Mouse (Mus musculus): ENCODE measurements around the gene Gucy1b2. TPM values are rescaled to one million over a fixed set of nuclear protein-coding genes. Genes with fewer than 3 reads are reported as not detected.

Gene Gucy1b2
- 0.14 and 0.18 TPM in 2 replicates for polyA plus RNA-seq (2014; fragmentation: Nextera tagmentation; extraction: Ambion mirVana)

DNA sequence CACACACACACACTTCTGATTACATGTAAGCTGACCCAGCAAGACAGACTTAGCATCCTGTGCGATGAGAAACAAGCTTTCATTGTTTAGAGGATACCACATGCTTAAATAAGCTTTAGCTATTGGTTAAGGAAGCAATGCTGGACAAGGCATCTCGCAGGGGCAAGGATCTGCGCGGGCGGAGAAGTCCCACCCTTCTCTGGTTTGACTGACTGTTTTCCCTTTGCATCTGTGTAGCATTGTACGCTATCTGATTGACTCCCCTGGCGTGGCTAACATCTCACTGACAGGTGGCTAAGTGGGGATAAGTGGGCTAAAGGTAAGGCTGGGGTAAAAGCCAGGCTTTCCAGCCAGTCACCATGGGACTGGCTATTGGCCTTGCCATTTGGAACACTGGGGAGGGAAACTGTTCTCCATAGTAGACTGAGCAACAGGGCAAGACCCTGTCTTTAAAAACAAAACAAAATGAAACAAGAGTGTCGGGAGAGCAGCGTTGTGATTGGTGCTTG is at the start of gene Gucy1b2:
TSS of gene Gucy1b2 (minus strand) at position 51 of the 509 bp plus-strand sequence.
- H3K4me3 ChIP-seq (ENCODE audit: low read depth, low read length), result no peak within 1 kb of the TSS
- H3K27ac ChIP-seq (ENCODE audit: low read depth, low read length), result no peak within 1 kb of the TSS
- no peak for ATAC-seq (ENCODE audit: low FRiP score)
- H3K4me1 ChIP-seq (replicated peaks; ENCODE audit: control insufficient read depth, insufficient read depth, low read length), result no peaks in the 10 kb centered on the region
- H3K4me2 ChIP-seq (replicated peaks; ENCODE audit: low read depth, low read length), result no peak within 1 kb of the TSS
- no peak within 1 kb of the TSS for H3K9ac ChIP-seq (ENCODE audit: low read depth, low read length)
- WGBS, result 78% methylated on average over 9 of the region's 9 CpGs
- H3K9me3 ChIP-seq (ENCODE audit: control insufficient read depth, low read length), result no peaks in the 10 kb centered on the region
- H3K27me3 ChIP-seq (ENCODE audit: control insufficient read depth, insufficient read depth, low read length), result no peaks in the 10 kb centered on the region
- no peak for DNase-seq (ENCODE audit: low spot score)
- no peaks in the 10 kb centered on the region for H3K36me3 ChIP-seq (ENCODE audit: control insufficient read depth, insufficient read depth, low read length)

DNA sequence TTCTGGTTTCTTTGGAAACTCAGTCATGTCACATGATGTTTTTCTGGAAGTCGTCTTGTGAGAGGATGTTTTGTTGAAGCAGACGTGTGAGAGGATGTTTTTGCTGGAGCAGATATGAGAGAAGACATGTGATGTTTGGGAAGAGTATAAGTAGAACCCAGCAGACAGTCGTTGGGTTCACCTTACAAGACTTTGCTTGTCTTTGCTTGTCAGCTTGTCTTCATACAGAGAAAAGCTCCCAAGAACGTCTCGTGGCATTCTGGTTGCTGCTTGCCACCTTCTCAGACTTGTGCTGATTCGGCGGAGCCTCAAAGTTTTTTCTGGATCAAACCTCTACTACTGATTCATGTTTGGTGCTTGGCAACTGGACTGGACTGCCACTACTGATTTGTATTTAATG is 41.3 kb upstream of the Gucy1b2 start:
- Histone ChIP-seq H3K27me3 (ENCODE audit: control insufficient read depth, insufficient read depth, low read length) (no peaks in the 10 kb centered on the region), H3K36me3 (ENCODE audit: control insufficient read depth, insufficient read depth, low read length) (no peaks in the 10 kb centered on the region), H3K4me2 (replicated peaks; ENCODE audit: low read depth, low read length) (no peak overlapping the region), H3K9me3 (ENCODE audit: control insufficient read depth, low read length) (no peaks in the 10 kb centered on the region), H3K4me3 (ENCODE audit: low read depth, low read length) (no peak overlapping the region), H3K4me1 (replicated peaks; ENCODE audit: control insufficient read depth, insufficient read depth, low read length) (no peaks in the 10 kb centered on the region), H3K27ac (ENCODE audit: low read depth, low read length) (no peak overlapping the region), H3K9ac (ENCODE audit: low read depth, low read length) (no peak overlapping the region)
- ATAC-seq (ENCODE audit: low FRiP score) (no peak), DNase-seq (ENCODE audit: low spot score) (no peak)
- WGBS, result 83% methylated on average over 7 of the region's 7 CpGs

DNA sequence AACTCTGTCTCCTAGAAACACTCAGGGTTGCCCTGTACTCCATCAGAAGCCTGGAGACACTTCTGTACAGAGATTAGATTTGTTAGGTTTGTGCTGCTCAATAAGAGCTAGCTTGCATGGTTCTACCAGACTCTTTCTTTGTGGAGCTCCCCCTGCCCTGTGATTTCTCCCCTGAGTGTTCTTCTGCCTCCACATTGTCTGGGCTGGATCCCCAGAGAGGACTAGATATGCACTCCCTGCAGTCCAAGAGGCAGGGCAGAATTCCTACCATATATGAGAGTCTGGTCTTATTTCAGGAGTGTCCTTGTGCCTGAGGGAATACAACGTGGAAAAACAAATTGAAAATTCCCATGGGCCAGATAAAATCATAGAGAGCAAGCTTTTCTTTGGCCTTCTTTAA is 40.4 kb upstream of the Gucy1b2 start:
- DNase-seq (ENCODE audit: low spot score) (no peak), ATAC-seq (ENCODE audit: low FRiP score) (no peak)
- H3K36me3 ChIP-seq (ENCODE audit: control insufficient read depth, insufficient read depth, low read length), result no peaks in the 10 kb centered on the region
- H3K27ac ChIP-seq (ENCODE audit: low read depth, low read length), result no peak overlapping the region
- H3K9me3 ChIP-seq (ENCODE audit: control insufficient read depth, low read length), result no peaks in the 10 kb centered on the region
- no peak overlapping the region for H3K4me2 ChIP-seq (replicated peaks; ENCODE audit: low read depth, low read length)
- no peaks in the 10 kb centered on the region for H3K27me3 ChIP-seq (ENCODE audit: control insufficient read depth, insufficient read depth, low read length)
- H3K4me3 ChIP-seq (ENCODE audit: low read depth, low read length), result no peak overlapping the region
- 54% methylated on average over 1 of the region's 1 CpGs for WGBS
- H3K4me1 ChIP-seq (replicated peaks; ENCODE audit: control insufficient read depth, insufficient read depth, low read length), result no peaks in the 10 kb centered on the region
- no peak overlapping the region for H3K9ac ChIP-seq (ENCODE audit: low read depth, low read length)

DNA sequence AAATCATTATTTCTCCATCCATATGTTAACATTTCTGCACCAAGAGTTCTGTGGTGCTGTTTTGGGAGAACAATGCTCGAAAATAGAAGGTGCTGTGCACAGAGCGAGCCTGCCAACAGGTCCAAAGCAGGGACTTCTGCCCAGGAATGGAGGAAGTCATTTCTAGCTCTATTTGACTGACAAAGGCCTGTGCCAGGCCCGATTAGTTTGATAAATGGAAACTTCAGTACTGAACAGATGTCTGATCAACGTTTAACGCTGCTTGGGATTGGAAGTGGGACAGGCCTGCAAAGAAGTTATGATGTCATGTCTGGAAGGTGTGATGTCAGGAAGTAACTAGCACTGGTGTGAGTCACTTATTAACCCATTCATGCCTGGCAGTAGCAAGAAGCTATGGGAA is 37.4 kb upstream of the Gucy1b2 start:
- Histone ChIP-seq H3K27ac (ENCODE audit: low read depth, low read length) (no peak overlapping the region), H3K9me3 (ENCODE audit: control insufficient read depth, low read length) (no peaks in the 10 kb centered on the region), H3K27me3 (ENCODE audit: control insufficient read depth, insufficient read depth, low read length) (no peaks in the 10 kb centered on the region), H3K4me2 (replicated peaks; ENCODE audit: low read depth, low read length) (no peak overlapping the region), H3K4me1 (replicated peaks; ENCODE audit: control insufficient read depth, insufficient read depth, low read length) (no peaks in the 10 kb centered on the region), H3K4me3 (ENCODE audit: low read depth, low read length) (no peak overlapping the region), H3K36me3 (ENCODE audit: control insufficient read depth, insufficient read depth, low read length) (no peaks in the 10 kb centered on the region), H3K9ac (ENCODE audit: low read depth, low read length) (no peak overlapping the region)
- DNase-seq (ENCODE audit: low spot score) (no peak), ATAC-seq (ENCODE audit: low FRiP score) (no peak)
- WGBS, result 85% methylated on average over 5 of the region's 5 CpGs

DNA sequence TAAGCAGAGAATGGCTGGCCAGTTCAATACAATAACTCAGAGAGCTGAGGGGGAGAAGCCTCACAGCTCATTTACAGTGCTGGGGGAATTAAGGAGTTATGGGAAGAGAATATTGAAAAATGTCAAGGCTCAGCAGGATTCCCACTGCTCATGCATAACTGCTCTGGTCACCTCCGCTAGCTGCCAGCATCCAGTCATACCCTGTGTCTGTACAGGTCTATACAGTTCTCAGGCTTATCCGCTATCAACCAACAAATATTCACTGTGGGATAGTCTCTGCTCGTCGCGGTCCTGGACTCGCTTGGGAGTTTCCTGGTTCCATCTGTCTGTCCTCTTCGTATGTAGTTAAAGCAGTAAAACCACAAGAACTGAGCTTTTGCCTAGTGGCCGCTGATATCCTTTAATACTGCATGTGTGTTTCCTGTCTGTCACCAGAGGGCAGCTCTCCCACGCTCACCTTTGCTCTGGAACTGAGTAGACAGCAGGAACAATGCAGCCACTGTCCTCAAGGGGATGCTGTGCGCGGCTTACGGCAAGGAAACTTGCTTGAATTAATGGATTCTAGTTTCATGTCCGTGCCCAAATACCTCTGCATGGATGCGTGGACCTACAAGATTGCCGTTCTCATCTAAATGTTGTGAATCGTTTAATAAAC is 36.2 kb upstream of the Gucy1b2 start:
- no peak overlapping the region for H3K27ac ChIP-seq (ENCODE audit: low read depth, low read length)
- H3K4me1 ChIP-seq (replicated peaks; ENCODE audit: control insufficient read depth, insufficient read depth, low read length), result no peaks in the 10 kb centered on the region
- H3K36me3 ChIP-seq (ENCODE audit: control insufficient read depth, insufficient read depth, low read length), result no peaks in the 10 kb centered on the region
- DNase-seq (ENCODE audit: low spot score), result peak; percentile 81
- 43% methylated on average over 16 of the region's 16 CpGs for WGBS
- no peak overlapping the region for H3K4me3 ChIP-seq (ENCODE audit: low read depth, low read length)
- no peak overlapping the region for H3K4me2 ChIP-seq (replicated peaks; ENCODE audit: low read depth, low read length)
- H3K27me3 ChIP-seq (ENCODE audit: control insufficient read depth, insufficient read depth, low read length), result no peaks in the 10 kb centered on the region
- no peak for ATAC-seq (ENCODE audit: low FRiP score)
- H3K9ac ChIP-seq (ENCODE audit: low read depth, low read length), result no peak overlapping the region
- no peaks in the 10 kb centered on the region for H3K9me3 ChIP-seq (ENCODE audit: control insufficient read depth, low read length)

GRCm38 (mm10) chr14:62488270-62488669 is 32.2 kb upstream of the Gucy1b2 start:
- H3K27me3 ChIP-seq (ENCODE audit: control insufficient read depth, insufficient read depth, low read length), result no peaks in the 10 kb centered on the region
- DNase-seq (ENCODE audit: low spot score), result no peak
- no peak for ATAC-seq (ENCODE audit: low FRiP score)
- no peaks in the 10 kb centered on the region for H3K36me3 ChIP-seq (ENCODE audit: control insufficient read depth, insufficient read depth, low read length)
- H3K4me1 ChIP-seq (replicated peaks; ENCODE audit: control insufficient read depth, insufficient read depth, low read length), result no peaks in the 10 kb centered on the region
- WGBS, result 91% methylated on average over 7 of the region's 7 CpGs
- H3K4me2 ChIP-seq (replicated peaks; ENCODE audit: low read depth, low read length), result no peak overlapping the region
- H3K4me3 ChIP-seq (ENCODE audit: low read depth, low read length), result no peak overlapping the region
- H3K27ac ChIP-seq (ENCODE audit: low read depth, low read length), result no peak overlapping the region
- H3K9me3 ChIP-seq (ENCODE audit: control insufficient read depth, low read length), result no peaks in the 10 kb centered on the region
- no peak overlapping the region for H3K9ac ChIP-seq (ENCODE audit: low read depth, low read length)

- Histone ChIP-seq H3K27me3 (ENCODE audit: control insufficient read depth, insufficient read depth, low read length) (no peaks in the 10 kb centered on the region), H3K9ac (ENCODE audit: low read depth, low read length) (no peak overlapping the region), H3K4me3 (ENCODE audit: low read depth, low read length) (no peak overlapping the region), H3K27ac (ENCODE audit: low read depth, low read length) (no peak overlapping the region), H3K36me3 (ENCODE audit: control insufficient read depth, insufficient read depth, low read length) (no peaks in the 10 kb centered on the region), H3K9me3 (ENCODE audit: control insufficient read depth, low read length) (no peaks in the 10 kb centered on the region), H3K4me1 (replicated peaks; ENCODE audit: control insufficient read depth, insufficient read depth, low read length) (no peaks in the 10 kb centered on the region), H3K4me2 (replicated peaks; ENCODE audit: low read depth, low read length) (no peak overlapping the region)
- 53% methylated on average over 8 of the region's 8 CpGs for WGBS
- DNase-seq (ENCODE audit: low spot score), result no peak
- ATAC-seq (ENCODE audit: low FRiP score), result no peak
Observed at GRCm38 (mm10) chr14:62481381-62481780, 25.3 kb upstream of the Gucy1b2 start.

DNA sequence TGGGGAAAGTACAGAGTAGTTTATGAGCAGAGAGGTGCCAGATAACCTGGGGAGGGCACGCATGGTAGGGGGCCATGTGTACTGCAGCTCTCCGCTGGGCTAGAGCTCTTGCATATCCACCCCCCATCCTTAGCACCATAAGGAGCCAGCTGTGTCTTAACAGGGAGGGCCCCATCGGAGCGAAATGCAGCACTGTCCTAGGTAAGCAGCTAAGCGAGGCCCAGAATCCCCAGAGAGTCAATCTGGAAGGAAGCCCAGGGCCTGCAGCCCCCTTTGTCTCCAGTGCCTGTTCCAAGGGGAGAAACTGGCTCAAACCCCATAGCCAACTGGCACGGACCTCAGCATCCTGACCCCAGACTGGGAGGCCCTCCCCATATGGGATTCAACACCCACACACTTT is 23.3 kb upstream of the Gucy1b2 start:
- Histone ChIP-seq H3K9ac (ENCODE audit: low read depth, low read length) (no peak overlapping the region), H3K4me2 (replicated peaks; ENCODE audit: low read depth, low read length) (no peak overlapping the region), H3K36me3 (ENCODE audit: control insufficient read depth, insufficient read depth, low read length) (no peaks in the 10 kb centered on the region), H3K4me3 (ENCODE audit: low read depth, low read length) (no peak overlapping the region), H3K9me3 (ENCODE audit: control insufficient read depth, low read length) (no peaks in the 10 kb centered on the region), H3K27ac (ENCODE audit: low read depth, low read length) (no peak overlapping the region), H3K27me3 (ENCODE audit: control insufficient read depth, insufficient read depth, low read length) (no peaks in the 10 kb centered on the region), H3K4me1 (replicated peaks; ENCODE audit: control insufficient read depth, insufficient read depth, low read length) (no peaks in the 10 kb centered on the region)
- ATAC-seq (ENCODE audit: low FRiP score) (no peak), DNase-seq (ENCODE audit: low spot score) (no peak)
- WGBS, result 56% methylated on average over 6 of the region's 6 CpGs

DNA sequence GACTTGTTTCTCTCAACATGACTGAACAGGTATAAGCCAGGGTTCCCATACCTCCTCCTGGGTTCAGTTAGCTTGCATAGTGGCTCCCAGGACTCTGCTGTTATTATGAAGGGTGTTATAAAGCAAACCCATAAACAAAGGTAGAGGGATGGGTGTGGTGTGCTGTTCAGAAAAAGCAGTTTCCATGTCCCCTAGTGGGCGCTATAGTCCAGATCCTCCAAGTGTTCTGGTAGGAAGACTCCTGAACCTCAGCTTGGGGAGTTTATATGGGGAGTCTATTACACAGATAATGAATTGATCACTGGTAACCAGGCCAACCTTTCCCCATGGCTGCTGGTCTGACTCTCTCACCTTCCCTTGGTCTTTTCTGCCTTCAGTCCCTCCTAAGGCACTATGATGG is 18.4 kb upstream of the Gucy1b2 start:
- H3K4me3 ChIP-seq (ENCODE audit: low read depth, low read length), result no peak overlapping the region
- no peaks in the 10 kb centered on the region for H3K36me3 ChIP-seq (ENCODE audit: control insufficient read depth, insufficient read depth, low read length)
- no peak overlapping the region for H3K27ac ChIP-seq (ENCODE audit: low read depth, low read length)
- no peaks in the 10 kb centered on the region for H3K27me3 ChIP-seq (ENCODE audit: control insufficient read depth, insufficient read depth, low read length)
- no peak overlapping the region for H3K9ac ChIP-seq (ENCODE audit: low read depth, low read length)
- no peaks in the 10 kb centered on the region for H3K9me3 ChIP-seq (ENCODE audit: control insufficient read depth, low read length)
- ATAC-seq (ENCODE audit: low FRiP score), result no peak
- H3K4me2 ChIP-seq (replicated peaks; ENCODE audit: low read depth, low read length), result no peak overlapping the region
- 63% methylated on average over 1 of the region's 1 CpGs for WGBS
- no peak for DNase-seq (ENCODE audit: low spot score)
- H3K4me1 ChIP-seq (replicated peaks; ENCODE audit: control insufficient read depth, insufficient read depth, low read length), result no peaks in the 10 kb centered on the region
